Mouse (Mus musculus) monocyte, adult 2 months (primary cell): ENCODE measurements around the gene Fbln5.

Experiments
- DNase-seq, 2 experiments: peaks; one replicate each; pipeline ENCODE4 v3.0.0; 2022; ENCODE audit warnings: low spot score in 2 of 2, low read depth in 1 of 2

Gene Fbln5

GRCm38 (mm10) chr12:101763065-101763464 is 55.8 kb downstream of the Fbln5 start:
- DNase-seq = no peak

GRCm38 (mm10) chr12:101762054-101762453 is 56.8 kb downstream of the Fbln5 start:
- no peak for DNase-seq

GRCm38 (mm10) chr12:101759440-101760045 is 59.3 kb downstream of the Fbln5 start:
- DNase-seq = no peak

GRCm38 (mm10) chr12:101758698-101759097 is 60.2 kb downstream of the Fbln5 start:
- no peak for DNase-seq

GRCm38 (mm10) chr12:101742375-101742774 is 76.5 kb downstream of the Fbln5 start:
- no peak for DNase-seq

- no peak for DNase-seq
Observed at GRCm38 (mm10) chr12:101740486-101740885, 78.4 kb downstream of the Fbln5 start.

GRCm38 (mm10) chr12:101740045-101740444 is 78.8 kb downstream of the Fbln5 start:
- DNase-seq = no peak

- DNase-seq = no peak
Observed at GRCm38 (mm10) chr12:101718755-101719150, 100.1 kb downstream of the Fbln5 start.

GRCm38 (mm10) chr12:101718054-101718754 is 100.7 kb downstream of the Fbln5 start, which contains the start of gene Tc2n:
Gene Tc2n, minus strand, starts transcription at chr12:101718523.
- no peak for DNase-seq

- no peak for DNase-seq
Observed at GRCm38 (mm10) chr12:101699176-101699575, 119.7 kb downstream of the Fbln5 start.
